7 mouse cellular contexts compared by ENCODE assay signal in genomic region chr1:89454196-89455123, GRCm38 (mm10). TPM values are rescaled to one million over a fixed set of nuclear protein-coding genes. Genes with fewer than 3 reads are reported as not detected.
A peak's percentile ranks its signal among the peaks of the same experiment; 100 is the strongest.
DNase-seq lines count a peak whose midpoint lies in the region; ATAC-seq and TF ChIP-seq lines count a peak whose summit lies in the region.

Agap1 (plus strand) TSS chr1:89454806.

- WGBS in heart, embryonic 12.5 days = under 1% methylated on average over 110 of the region's 118 CpGs
- under 1% methylated on average over 71 of the region's 118 CpGs for WGBS in kidney, postnatal 0 days
- under 1% methylated on average over 118 of the region's 118 CpGs for WGBS in liver, adult 2 months

- H3K79me2 ChIP-seq in liver, adult 2 months (ENCODE audit: control insufficient read depth, insufficient read depth, low read length) = peaks cover 13% of the 10 kb centered on the region

- TF ChIP-seq POLR2A in liver, adult 2 months (IDR thresholded peaks at IDR 0.05; ENCODE audit: extremely low read depth, insufficient read depth, low read length) = 0 out of 2 replicates have a peak, but pooled peaks have one; percentile 34

- peak; percentile 86 for ATAC-seq in erythroid progenitor cell, adult 5-6 weeks (replicated peaks; ENCODE audit: low FRiP score, poor library complexity, severe bottlenecking)
- peak; percentile 91 for ATAC-seq in heart, embryonic 12.5 days (ENCODE audit: insufficient number of reproducible peaks, low FRiP score)
- peak; percentile 93 for ATAC-seq in kidney, postnatal 0 days (replicated peaks; ENCODE audit: low FRiP score, low read depth)
- ATAC-seq in monocyte, adult 5-6 weeks (replicated peaks; ENCODE audit: insufficient number of reproducible peaks, low FRiP score, low TSS enrichment, poor library complexity, severe bottlenecking) = peak; percentile 69

- H3K9ac ChIP-seq in heart, embryonic 12.5 days = peak within 1 kb of the TSS; percentile 84
- peak within 1 kb of the TSS; percentile 73 for H3K9ac ChIP-seq in kidney, postnatal 0 days (ENCODE audit: low read depth, low read length)
- peak within 1 kb of the TSS; percentile 94 for H3K9ac ChIP-seq in liver, adult 2 months (ENCODE audit: low read depth, low read length)

- peak within 1 kb of the TSS; percentile 91 for H3K4me2 ChIP-seq in heart, embryonic 12.5 days
- H3K4me2 ChIP-seq in kidney, postnatal 0 days (ENCODE audit: low read length) = peak within 1 kb of the TSS; percentile 97

- no peak within 1 kb of the TSS for H3K27ac ChIP-seq in brown adipose tissue, adult 24 weeks (replicated peaks; ENCODE audit: low read depth, low read length)
- peak within 1 kb of the TSS; percentile 77 for H3K27ac ChIP-seq in heart, embryonic 12.5 days (ENCODE audit: poor library complexity, severe bottlenecking)
- peak within 1 kb of the TSS; percentile 77 for H3K27ac ChIP-seq in kidney, postnatal 0 days
- peak within 1 kb of the TSS; percentile 83 for H3K27ac ChIP-seq in liver, adult 2 months (replicated peaks; ENCODE audit: insufficient read depth, low read depth, low read length)

- H3K36me3 ChIP-seq in heart, embryonic 12.5 days = no peaks in the 10 kb centered on the region
- H3K36me3 ChIP-seq in kidney, postnatal 0 days (ENCODE audit: insufficient read depth, low read length) = no peaks in the 10 kb centered on the region
- no peaks in the 10 kb centered on the region for H3K36me3 ChIP-seq in liver, adult 2 months (ENCODE audit: control insufficient read depth, insufficient read depth, low read length)
- no peaks in the 10 kb centered on the region for H3K36me3 ChIP-seq in splenic B cell, adult 2 months (ENCODE audit: control insufficient read depth, insufficient read depth, low read length, poor library complexity, severe bottlenecking)

- H3K4me3 ChIP-seq in brown adipose tissue, adult 24 weeks (ENCODE audit: insufficient read depth, low read depth, low read length) = peak within 1 kb of the TSS; percentile 77
- peak within 1 kb of the TSS; percentile 68 for H3K4me3 ChIP-seq in heart, embryonic 12.5 days
- peak within 1 kb of the TSS; percentile 64 for H3K4me3 ChIP-seq in kidney, postnatal 0 days (replicated peaks; ENCODE audit: low read depth, low read length)
- peak within 1 kb of the TSS; percentile 79 for H3K4me3 ChIP-seq in liver, adult 2 months (ENCODE audit: insufficient read depth, low read depth, low read length)

- H3K27me3 ChIP-seq in heart, embryonic 12.5 days (replicated peaks) = no peaks in the 10 kb centered on the region
- no peaks in the 10 kb centered on the region for H3K27me3 ChIP-seq in kidney, postnatal 0 days (ENCODE audit: insufficient read depth, low read length)
- H3K27me3 ChIP-seq in liver, adult 2 months (ENCODE audit: control insufficient read depth, insufficient read depth, low read length) = no peaks in the 10 kb centered on the region
- no peaks in the 10 kb centered on the region for H3K27me3 ChIP-seq in splenic B cell, adult 2 months (ENCODE audit: control insufficient read depth, insufficient read depth, low read length, poor library complexity, severe bottlenecking)

- H3K9me3 ChIP-seq in heart, embryonic 12.5 days (replicated peaks) = 0 out of 2 replicates have a peak, but pooled peaks cover 3% of the 10 kb centered on the region
- H3K9me3 ChIP-seq in kidney, postnatal 0 days (replicated peaks; ENCODE audit: low read length) = no peaks in the 10 kb centered on the region

- H3K4me1 ChIP-seq in brown adipose tissue, adult 24 weeks (ENCODE audit: control insufficient read depth, insufficient read depth, insufficient read length, low read length) = peaks cover 13% of the 10 kb centered on the region; the same call in 1 of the 2 replicates
- H3K4me1 ChIP-seq in heart, embryonic 12.5 days (replicated peaks) = peaks cover 24% of the 10 kb centered on the region
- peaks cover 12% of the 10 kb centered on the region for H3K4me1 ChIP-seq in kidney, postnatal 0 days (replicated peaks; ENCODE audit: insufficient read depth, low read length)
- peaks cover 15% of the 10 kb centered on the region for H3K4me1 ChIP-seq in liver, adult 2 months (ENCODE audit: control insufficient read depth, insufficient read depth, low read length)

- peak; percentile 94 for DNase-seq in kidney, postnatal 0 days (ENCODE audit: low spot score)
- peak; percentile 64 for DNase-seq in liver, adult 2 months (ENCODE audit: extremely low read depth, low read depth, low spot score)
- peak; percentile 1 for DNase-seq in splenic B cell, adult 2 months (ENCODE audit: low read depth, low spot score)

- no peak for TF ChIP-seq CTCF in kidney, postnatal 0 days (IDR thresholded peaks at IDR 0.05; ENCODE audit: low read depth)
- TF ChIP-seq CTCF in liver, adult 2 months (IDR thresholded peaks at IDR 0.05; ENCODE audit: low read depth, low read length) = no peak

RNA-seq across cellular contexts. Expression of gene Agap1, which starts in this region (rescaled TPM):
- 4.9 and 8.4 TPM in 2 replicates for polyA plus RNA-seq in brown adipose tissue, adult 24 weeks (2012; ENCODE audit: insufficient read depth, insufficient read length, missing spikeins)
- 8.4 and 11.2 TPM in 2 replicates for total RNA-seq in erythroid progenitor cell, adult 5-6 weeks (2015; ENCODE audit: low replicate concordance)
- total RNA-seq in erythroid progenitor cell, adult 5-6 weeks (2017; ENCODE audit: low replicate concordance) = 8.3 and 10.1 TPM in 2 replicates
- 16.3 and 16.6 TPM in 2 replicates for polyA plus RNA-seq in heart, embryonic 12.5 days (2016; fragmentation: Nextera tagmentation; extraction: Ambion mirVana)
- polyA plus RNA-seq in kidney, postnatal 0 days (2015; fragmentation: Nextera tagmentation; extraction: Ambion mirVana) = 8.5 and 8.7 TPM in 2 replicates
- total RNA-seq in liver, adult 2 months (2014; rRNA removed) = 3.4 and 4.8 TPM in 2 replicates
- polyA plus RNA-seq in liver, adult 2 months (2012; rRNA removed) = 2.5 and 3.5 TPM in 2 replicates
- 1.3 to 3.3 TPM (median 1.9 TPM) in 3 replicates for total RNA-seq in monocyte, adult 5-6 weeks (2017)

Comparison
In these comparisons a context has a peak if more than half of its experiments do, and no peak if none do; other contexts are left out.
1. DNase-seq: peak in every context shown above with its lines; median percentile 94 in kidney, postnatal 0 days; 64 in liver, adult 2 months; 1 in splenic B cell, adult 2 months.